ENCODE assay signal across 9 mouse cellular contexts in the genomic region with DNA sequence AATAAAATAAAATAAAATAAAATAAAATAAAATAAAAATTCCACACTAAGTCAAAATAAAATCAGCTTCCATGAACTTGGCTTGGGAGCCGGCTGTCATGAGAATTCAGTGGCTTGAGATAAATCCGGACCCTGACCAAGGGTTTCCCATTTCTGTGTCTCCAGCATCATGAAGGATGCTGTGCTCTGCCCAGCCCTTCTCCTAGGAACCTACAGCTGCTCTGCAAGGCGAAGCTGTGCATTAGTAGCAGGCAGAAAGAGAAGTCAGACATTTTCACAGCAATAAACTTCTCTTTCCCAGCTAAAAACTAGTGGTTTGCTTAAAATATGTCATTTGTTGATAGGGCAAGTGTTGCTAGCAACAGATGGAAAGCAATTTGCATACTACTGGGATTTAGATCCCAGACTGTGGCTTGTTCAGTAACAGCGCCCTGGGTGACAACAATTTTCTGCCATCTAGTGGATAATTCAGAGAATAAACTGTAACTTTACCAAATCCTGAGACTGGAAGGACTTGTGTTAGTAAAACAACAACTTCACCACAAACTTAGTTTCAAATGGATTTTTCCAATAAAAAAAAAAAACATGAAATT.
DNase-seq lines count a peak whose midpoint lies in the region; ATAC-seq and TF ChIP-seq lines count a peak whose summit lies in the region.
"Had no signal": no experiment of that assay in that cellular context is flagged by ENCODE, and none has a peak within 500 bp of the region (broad histone marks: within the 10 kb centered on the region; RNA-seq: fewer than 3 reads in every experiment).

No protein-coding gene starts in this region.

- no peak overlapping the region for H3K4me2 ChIP-seq in embryonic facial prominence, embryonic 11.5 days (ENCODE audit: low read depth, low read length)
- H3K4me2 ChIP-seq in lung, postnatal 0 days (replicated peaks; ENCODE audit: low read depth, low read length): no peak overlapping the region
- H3K4me2 ChIP-seq: embryonic facial prominence, embryonic 13.5 days had no signal

- H3K27ac ChIP-seq in embryonic facial prominence, embryonic 11.5 days (replicated peaks; ENCODE audit: low read depth, low read length): no peak overlapping the region
- no peak overlapping the region for H3K27ac ChIP-seq in embryonic facial prominence, embryonic 10.5 days (replicated peaks)
- H3K27ac ChIP-seq in lung, postnatal 0 days (ENCODE audit: low read length): no peak overlapping the region
- H3K27ac ChIP-seq: embryonic facial prominence, embryonic 13.5 days had no signal

- no peak overlapping the region for H3K4me3 ChIP-seq in embryonic facial prominence, embryonic 11.5 days (ENCODE audit: low read depth, low read length)
- H3K4me3 ChIP-seq in embryonic facial prominence, embryonic 10.5 days: no peak overlapping the region
- no peak overlapping the region for H3K4me3 ChIP-seq in lung, postnatal 0 days (ENCODE audit: low read depth, low read length)
- H3K4me3 ChIP-seq: embryonic facial prominence, embryonic 13.5 days had no signal

- H3K27me3 ChIP-seq in embryonic facial prominence, embryonic 11.5 days (ENCODE audit: control insufficient read depth, insufficient read depth, low read length): no peaks in the 10 kb centered on the region
- no peaks in the 10 kb centered on the region for H3K27me3 ChIP-seq in embryonic facial prominence, embryonic 10.5 days (replicated peaks; ENCODE audit: low read depth, poor library complexity, severe bottlenecking)
- H3K27me3 ChIP-seq in lung, postnatal 0 days (replicated peaks; ENCODE audit: insufficient read depth, low read length): no peaks in the 10 kb centered on the region
- H3K27me3 ChIP-seq: embryonic facial prominence, embryonic 13.5 days had no signal

- no peaks in the 10 kb centered on the region for H3K36me3 ChIP-seq in embryonic facial prominence, embryonic 11.5 days (replicated peaks; ENCODE audit: control insufficient read depth, insufficient read depth, low read depth, low read length)
- no peaks in the 10 kb centered on the region for H3K36me3 ChIP-seq in embryonic facial prominence, embryonic 10.5 days (replicated peaks)
- H3K36me3 ChIP-seq in lung, postnatal 0 days (ENCODE audit: insufficient read depth, low read length): no peaks in the 10 kb centered on the region
- H3K36me3 ChIP-seq: embryonic facial prominence, embryonic 13.5 days had no signal

- TF ChIP-seq EP300 in lung, postnatal 0 days (IDR thresholded peaks at IDR 0.05): no peak

- no peak for ATAC-seq in embryonic facial prominence, embryonic 11.5 days (replicated peaks; ENCODE audit: insufficient number of reproducible peaks, low FRiP score, low TSS enrichment, low read depth)
- ATAC-seq in lung, postnatal 0 days: no peak
- no peak for ATAC-seq in CD4-positive, CD25-positive, alpha-beta regulatory T cell, adult 4 months

- no peaks in the 10 kb centered on the region for H3K9me3 ChIP-seq in embryonic facial prominence, embryonic 11.5 days (replicated peaks; ENCODE audit: control insufficient read depth, low read length)
- H3K9me3 ChIP-seq in embryonic facial prominence, embryonic 10.5 days: no peaks in the 10 kb centered on the region
- H3K9me3 ChIP-seq in lung, postnatal 0 days (ENCODE audit: low read length): no peaks in the 10 kb centered on the region
- H3K9me3 ChIP-seq: embryonic facial prominence, embryonic 13.5 days had no signal

- H3K4me1 ChIP-seq in embryonic facial prominence, embryonic 11.5 days (ENCODE audit: control insufficient read depth, insufficient read depth, low read length): no peaks in the 10 kb centered on the region
- H3K4me1 ChIP-seq in embryonic facial prominence, embryonic 10.5 days: no peaks in the 10 kb centered on the region
- no peaks in the 10 kb centered on the region for H3K4me1 ChIP-seq in lung, postnatal 0 days (ENCODE audit: insufficient read depth, low read depth, low read length)
- H3K4me1 ChIP-seq: embryonic facial prominence, embryonic 13.5 days had no signal

- TF ChIP-seq CTCF in lung, postnatal 0 days (IDR thresholded peaks at IDR 0.05): peak; percentile 33

- H3K9ac ChIP-seq in embryonic facial prominence, embryonic 11.5 days (replicated peaks; ENCODE audit: low read length): no peak overlapping the region
- no peak overlapping the region for H3K9ac ChIP-seq in lung, postnatal 0 days (replicated peaks; ENCODE audit: low read depth)
- H3K9ac ChIP-seq: embryonic facial prominence, embryonic 13.5 days had no signal

- 67% methylated on average over 4 of the region's 4 CpGs for WGBS in embryonic facial prominence, embryonic 11.5 days
- WGBS in embryonic facial prominence, embryonic 10.5 days: 66% methylated on average over 4 of the region's 4 CpGs
- WGBS in lung, postnatal 0 days: 59% methylated on average over 4 of the region's 4 CpGs

- DNase-seq in embryonic facial prominence, embryonic 11.5 days (ENCODE audit: low spot score): peak; percentile 56
- DNase-seq in embryonic facial prominence, embryonic 10.5 days (ENCODE audit: low spot score): no peak
- DNase-seq in lung, postnatal 0 days (ENCODE audit: low spot score): peak; percentile 13
- no peak for DNase-seq in lung, postnatal 25 days (ENCODE audit: low spot score)
- peak; percentile 9 for DNase-seq in frontal cortex, postnatal 10 days (ENCODE audit: low spot score in 2 of 2)
- peak; percentile 3 for DNase-seq in retina, postnatal 7 days (ENCODE audit: low read depth, low spot score)
- no peak for DNase-seq in urinary bladder, postnatal 10 days (ENCODE audit: low spot score)

Comparison
In these comparisons a context has a peak if more than half of its experiments do, and no peak if none do; other contexts are left out.
1. DNase-seq: peak in embryonic facial prominence, embryonic 11.5 days (single experiment), lung, postnatal 0 days (single experiment), frontal cortex, postnatal 10 days (2 of 2) and retina, postnatal 7 days (single experiment); none in embryonic facial prominence, embryonic 10.5 days (single experiment), lung, postnatal 25 days (single experiment) and urinary bladder, postnatal 10 days (single experiment).